Comparison of ENCODE assay signal across 9 mouse cellular contexts in the genomic region with DNA sequence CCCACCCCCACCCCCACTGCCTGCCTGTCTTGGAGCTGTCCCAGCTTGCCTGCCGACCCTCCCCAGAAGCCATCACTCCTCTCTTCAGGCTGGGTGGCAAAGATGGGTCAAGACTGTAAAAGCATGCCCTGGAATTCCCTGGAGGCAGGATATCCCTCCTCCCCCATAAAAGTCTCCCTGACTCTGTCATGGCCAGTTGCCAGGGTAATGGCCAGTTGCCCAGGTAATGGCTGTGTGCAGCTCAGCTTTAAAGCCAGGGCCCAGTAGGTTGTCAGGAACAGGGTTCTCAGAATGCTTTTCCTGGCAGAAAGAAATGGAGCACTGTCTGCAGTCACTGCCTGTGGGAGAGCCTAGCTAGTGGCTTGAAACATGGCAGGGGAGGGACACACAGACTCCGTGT.
DNase-seq lines count a peak whose midpoint lies in the region; ATAC-seq lines count a peak whose summit lies in the region.
"Had no signal": no experiment of that assay in that cellular context is flagged by ENCODE, and none has a peak within 500 bp of the region (broad histone marks: within the 10 kb centered on the region; RNA-seq: fewer than 3 reads in every experiment).

No protein-coding gene starts in this region.

- no peak overlapping the region for H3K9ac ChIP-seq in embryonic facial prominence, embryonic 12.5 days

- no peak overlapping the region for H3K4me2 ChIP-seq in embryonic facial prominence, embryonic 12.5 days (replicated peaks)

- no peak for ATAC-seq in embryonic facial prominence, embryonic 12.5 days (ENCODE audit: insufficient number of reproducible peaks, insufficient read depth, low FRiP score, low TSS enrichment)
- no peak for ATAC-seq in erythroblast, adult 5-6 weeks (replicated peaks; ENCODE audit: low FRiP score, poor library complexity, severe bottlenecking)

- intact Hi-C loops in heart, postnatal 25 days (cut with DNase I) = loop anchor here (5.0 kb wide), 2 partner anchors 114 to 254 kb away; no protein-coding TSS in a partner anchor

- H3K36me3 ChIP-seq in heart, embryonic 10.5 days = no peaks in the 10 kb centered on the region
- no peaks in the 10 kb centered on the region for H3K36me3 ChIP-seq in embryonic facial prominence, embryonic 12.5 days

- H3K4me1 ChIP-seq in heart, embryonic 10.5 days = peaks cover 35% of the 10 kb centered on the region
- peaks cover 10% of the 10 kb centered on the region; the same call in 1 of the 2 replicates for H3K4me1 ChIP-seq in embryonic facial prominence, embryonic 12.5 days

- H3K9me3 ChIP-seq in heart, embryonic 10.5 days = no peaks in the 10 kb centered on the region
- H3K9me3 ChIP-seq in embryonic facial prominence, embryonic 12.5 days = no peaks in the 10 kb centered on the region

- WGBS in heart, embryonic 10.5 days = 32% methylated on average over 2 of the region's 2 CpGs
- WGBS in embryonic facial prominence, embryonic 12.5 days = 40% methylated on average over 2 of the region's 2 CpGs

- H3K4me3 ChIP-seq in heart, embryonic 10.5 days = no peak overlapping the region
- H3K4me3 ChIP-seq in embryonic facial prominence, embryonic 12.5 days = no peak overlapping the region
- H3K4me3 ChIP-seq: myocyte had no signal

- H3K27ac ChIP-seq in heart, embryonic 10.5 days = peak overlapping the region; percentile 50
- peak overlapping the region; percentile 60; the same call in 1 of the 2 replicates for H3K27ac ChIP-seq in embryonic facial prominence, embryonic 12.5 days

- 0 out of 2 replicates have a peak, but pooled peaks cover 7% of the 10 kb centered on the region for H3K27me3 ChIP-seq in heart, embryonic 10.5 days (ENCODE audit: insufficient read depth, poor library complexity, severe bottlenecking)
- H3K27me3 ChIP-seq in embryonic facial prominence, embryonic 12.5 days = no peaks in the 10 kb centered on the region

- DNase-seq in heart, embryonic 10.5 days (ENCODE audit: low spot score) = no peak
- DNase-seq in heart, postnatal 25 days (ENCODE audit: low spot score) = no peak
- DNase-seq in right cerebral cortex, postnatal 14 days = peak; percentile 57
- no peak for DNase-seq in right cerebral cortex, adult 2 months (ENCODE audit: low spot score in 2 of 2)
- peak; percentile 91 to 92 for DNase-seq in kidney, postnatal 25 days
- DNase-seq in frontal cortex, postnatal 36 days (ENCODE audit: low spot score in 2 of 2) = no peak

Comparison
In these comparisons a context has a peak if more than half of its experiments do, and no peak if none do; other contexts are left out.
1. DNase-seq: peak in right cerebral cortex, postnatal 14 days (single experiment) and kidney, postnatal 25 days (2 of 2); none in heart, embryonic 10.5 days (single experiment), heart, postnatal 25 days (single experiment), right cerebral cortex, adult 2 months (0 of 2) and frontal cortex, postnatal 36 days (0 of 2).